Mouse (Mus musculus) left cerebral cortex, adult 18-20 months (tissue): ENCODE measurements around the gene Rspo4. TPM values are rescaled to one million over a fixed set of nuclear protein-coding genes. Genes with fewer than 3 reads are reported as not detected.

Experiments used
- DNase-seq, 2 experiments: peaks; one replicate each; pipeline ENCODE4 v3.0.0; 2021 to 2022; ENCODE audit warnings: low spot score in 2 of 2, mixed read lengths in 1 of 2
- total RNA-seq, 2 experiments: library from RNA; stranded (reverse); gene quantifications; 2 replicates each; pipeline ENCODE4 v1.2.3; 2021

The Rspo4 gene
- total RNA-seq, 2 experiments from 2014 or later = 0.19 TPM; not detected in 1

DNA sequence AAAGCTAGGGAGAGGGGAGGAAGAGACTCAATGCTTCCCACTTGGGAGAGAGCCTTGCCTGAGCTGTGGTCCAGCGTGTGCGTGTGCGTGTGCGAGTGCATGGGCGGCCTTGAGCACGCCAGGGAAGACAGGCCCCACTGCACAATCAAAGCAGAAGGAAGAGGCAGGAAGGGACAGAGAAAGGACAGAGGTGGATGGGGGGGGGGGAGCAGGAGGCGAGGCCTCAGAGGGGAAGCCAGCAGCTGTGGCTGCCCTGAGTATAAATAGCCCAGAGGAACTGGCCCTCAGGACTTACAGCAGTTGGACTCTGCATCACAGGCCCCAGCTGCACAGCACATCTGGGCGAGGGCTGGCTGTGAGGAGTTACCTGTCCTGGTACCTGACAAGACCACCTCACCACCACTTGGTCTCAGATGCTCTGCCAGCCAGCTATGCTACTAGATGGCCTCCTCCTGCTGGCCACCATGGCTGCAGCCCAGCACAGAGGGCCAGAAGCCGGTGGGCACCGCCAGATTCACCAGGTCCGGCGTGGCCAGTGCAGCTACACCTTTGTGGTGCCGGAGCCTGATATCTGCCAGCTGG, 68.3 kb downstream of the Rspo4 start, which contains the start of gene Angpt4:
Gene Angpt4 (plus strand): TSS at position 292 of the 582 bp plus-strand sequence.
- no peak for DNase-seq

DNA sequence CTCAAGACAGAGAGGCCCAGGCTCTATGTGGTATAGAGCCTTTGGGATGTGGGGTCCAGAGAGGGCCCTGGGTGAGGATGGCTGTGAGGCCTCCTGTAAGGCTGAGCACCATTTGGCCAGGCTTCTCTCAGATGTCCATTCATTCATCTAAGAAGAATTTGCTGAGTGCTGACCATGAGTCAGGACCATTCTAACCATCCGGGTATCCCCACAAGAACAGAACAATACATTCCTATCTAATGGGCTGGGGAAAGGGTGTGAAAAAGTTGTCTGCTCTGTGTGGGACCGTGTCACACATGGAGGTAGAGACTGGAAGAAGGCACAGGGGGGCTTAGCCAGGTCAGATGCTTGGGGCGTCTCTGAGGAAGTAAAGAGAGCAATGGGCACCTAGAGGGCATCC, 69.0 kb downstream of the Rspo4 start:
- DNase-seq = no peak

DNA sequence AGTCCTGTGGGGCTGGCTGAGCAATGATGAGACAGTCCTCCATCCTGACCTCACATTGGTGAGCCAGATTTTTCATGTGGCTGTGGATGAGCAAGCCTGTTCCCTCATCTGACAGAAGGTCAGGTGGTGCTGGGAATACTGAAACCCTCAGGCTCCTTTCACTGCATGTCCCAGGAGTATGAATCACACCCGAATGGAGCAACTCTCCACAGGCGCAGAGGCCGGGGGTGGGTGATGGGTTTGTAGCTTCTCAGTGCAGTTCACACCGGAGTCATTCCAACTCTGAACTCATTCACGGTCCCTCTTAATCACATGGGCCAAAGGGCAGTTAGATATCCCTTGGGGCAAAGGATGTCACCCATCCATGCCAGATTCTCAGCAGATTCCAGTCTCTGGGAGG, 71.4 kb downstream of the Rspo4 start:
- no peak for DNase-seq

DNA sequence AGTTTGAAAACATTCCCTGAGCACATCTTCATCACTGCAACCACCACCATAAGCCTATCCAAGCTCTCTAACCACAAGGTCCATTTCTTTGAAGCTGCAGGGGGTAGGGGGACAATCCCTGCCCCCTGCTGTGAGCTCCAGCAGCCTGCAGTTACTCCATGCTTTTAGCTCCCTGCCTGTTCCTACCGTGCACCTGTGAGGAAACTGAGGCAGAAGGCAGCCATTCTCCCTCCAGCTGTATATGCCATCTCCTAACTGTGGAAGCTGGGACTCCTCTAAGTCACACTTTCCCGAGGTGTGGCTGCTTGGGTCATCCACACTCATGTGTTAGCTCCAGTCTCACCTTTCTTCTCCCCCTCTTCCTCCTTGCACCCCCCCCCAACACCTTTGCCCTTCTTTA, 72.4 kb downstream of the Rspo4 start:
- DNase-seq = no peak

DNA sequence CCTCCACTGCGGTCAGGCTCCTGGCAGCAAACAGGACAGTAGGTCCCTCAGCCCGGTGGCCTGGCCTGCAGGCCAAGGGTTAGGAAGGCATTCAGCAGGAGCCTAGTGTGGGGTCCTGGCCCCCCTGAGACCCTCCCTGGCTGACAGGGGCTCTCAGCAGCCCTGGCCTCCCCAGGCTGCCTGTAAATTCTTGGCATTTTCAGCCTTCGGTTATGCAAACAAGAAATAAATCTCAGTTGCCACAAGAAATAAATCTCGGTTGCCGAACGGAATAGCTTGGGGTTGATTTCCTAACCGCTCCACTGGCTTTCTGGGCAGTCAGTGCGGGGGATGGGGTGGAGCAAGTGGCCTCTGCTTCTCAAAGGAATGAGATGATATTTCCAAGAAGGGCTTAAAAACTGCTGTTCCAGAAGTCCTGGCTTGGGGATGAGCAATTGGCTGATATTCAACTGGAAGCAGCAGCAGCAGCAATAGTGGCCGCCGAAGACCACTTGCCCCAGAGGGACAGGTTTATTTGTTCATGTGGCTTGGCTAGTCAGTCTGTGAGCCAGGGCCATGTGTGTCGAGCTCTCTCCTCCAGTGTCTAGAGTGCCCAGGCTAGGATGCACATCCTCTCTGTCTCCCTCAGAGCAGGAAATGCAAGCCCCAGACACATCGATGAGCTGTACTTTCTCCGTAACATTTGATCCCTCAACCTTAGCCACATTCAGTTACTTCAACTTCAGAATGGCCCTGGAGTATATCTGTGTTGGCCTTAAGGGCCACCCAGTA, 73.5 kb downstream of the Rspo4 start:
- no peak for DNase-seq

DNA sequence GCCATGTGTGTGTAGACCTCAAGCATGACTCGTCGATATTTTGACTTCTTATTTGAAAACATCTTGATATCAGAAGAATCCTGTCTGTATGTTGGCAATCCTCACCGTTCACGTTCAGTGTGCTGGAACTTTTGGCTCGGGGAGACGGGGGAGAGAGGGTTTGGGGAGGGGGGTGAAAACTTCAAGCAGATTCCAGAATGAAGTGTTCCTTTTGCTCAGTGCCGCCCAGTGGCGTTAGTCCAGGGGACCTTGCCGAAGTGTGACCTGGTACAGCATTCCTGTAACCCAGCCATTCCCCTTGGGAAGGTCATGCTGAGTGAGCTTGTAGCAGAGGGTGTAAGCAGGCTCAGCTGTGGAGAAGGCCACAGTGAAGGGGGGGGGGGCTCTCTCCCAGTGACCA, 76.4 kb downstream of the Rspo4 start:
- no peak for DNase-seq

DNA sequence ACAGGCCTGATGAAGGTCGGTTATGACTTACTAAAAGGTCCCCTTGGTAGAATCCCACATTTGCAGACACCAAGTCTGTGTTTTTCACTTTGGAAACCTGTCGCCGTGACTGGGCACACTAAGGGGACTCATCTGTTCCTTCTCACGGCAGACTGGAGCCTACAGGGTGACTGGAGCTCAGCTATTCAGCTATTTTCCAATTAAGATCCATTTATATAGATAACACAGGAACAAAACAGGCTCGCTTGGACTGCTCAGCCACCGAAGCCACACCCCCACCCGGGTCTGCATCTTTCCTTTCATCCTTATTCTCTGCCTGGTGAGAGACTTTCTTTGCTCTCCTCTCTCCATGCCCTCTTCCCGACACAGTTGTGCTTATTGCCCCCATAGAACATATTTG, 78.3 kb downstream of the Rspo4 start:
- DNase-seq = no peak

DNA sequence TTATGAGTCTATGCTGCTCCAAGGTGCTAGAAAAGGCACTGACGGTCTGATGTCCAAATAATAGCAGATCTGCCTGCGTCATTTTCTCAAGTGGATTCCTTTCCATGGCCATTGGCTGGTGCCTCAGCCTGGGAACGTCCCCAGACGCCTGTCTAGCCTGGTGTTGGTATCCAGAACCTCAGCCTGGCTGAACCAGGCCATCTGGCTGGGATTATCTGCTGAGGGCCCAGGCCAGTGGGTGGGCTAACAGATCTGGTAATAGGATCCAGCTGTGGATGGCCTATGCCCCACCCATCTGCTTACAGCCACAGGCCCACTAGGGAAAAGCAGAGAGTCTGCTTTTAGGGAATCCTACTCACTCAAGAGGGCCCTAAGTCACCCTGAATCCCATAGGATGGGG, 78.9 kb downstream of the Rspo4 start:
- DNase-seq = no peak

Other genes starting within 250 kb of the Rspo4 start
- 100 to 1,000 TPM; 311 to 313 TPM for gene Snph, start 210.3 kb upstream of the Rspo4 start, total RNA-seq
- 1 to 10 TPM in 1 of 2 experiments, under 1 TPM in 1; 0.93 to 1.7 TPM for gene Rad21l, start 174.4 kb upstream of the Rspo4 start, total RNA-seq
- gene Tmem74b, start 140.9 kb upstream of the Rspo4 start, total RNA-seq = 1 to 10 TPM; 7.0 to 8.1 TPM
- gene Psmf1, start 98.7 kb upstream of the Rspo4 start, total RNA-seq = 10 to 100 TPM; 37.7 to 39.1 TPM
- gene Angpt4, start 68.3 kb downstream of the Rspo4 start, total RNA-seq = not detected
- 1 to 10 TPM; 7.4 to 7.6 TPM for gene Fam110a, start 137.3 kb downstream of the Rspo4 start, total RNA-seq
- 1 to 10 TPM; 2.1 to 2.8 TPM for gene Slc52a3, start 153.6 kb downstream of the Rspo4 start, total RNA-seq
- 10 to 100 TPM; 20.5 to 20.7 TPM for gene Scrt2, start 238.6 kb downstream of the Rspo4 start, total RNA-seq